Mouse (Mus musculus) layer of hippocampus, postnatal 10 days (tissue): ENCODE results near the gene Mrpl16. TPM values are rescaled to one million over a fixed set of nuclear protein-coding genes. Genes with fewer than 3 reads are reported as not detected.

Experiments
- total RNA-seq, 2 experiments: library from RNA; stranded (reverse); gene quantifications; 2 replicates each; pipeline ENCODE4 v1.2.3; 2021

The Mrpl16 gene
- total RNA-seq, 2 experiments from 2014 or later, result 45.4 to 46.7 TPM

Other genes starting within 250 kb of the Mrpl16 start
- gene Ms4a4d, start 233.6 kb upstream of the Mrpl16 start, total RNA-seq, result not detected
- gene Ms4a6d, start 165.5 kb upstream of the Mrpl16 start, total RNA-seq, result 1 to 10 TPM in 1 of 2 experiments, under 1 TPM in 1; 0.25 to 1.2 TPM
- gene Ms4a2, start 146.7 kb upstream of the Mrpl16 start, total RNA-seq, result not detected
- gene Ms4a3, start 129.5 kb upstream of the Mrpl16 start, total RNA-seq, result not detected
- gene Oosp2, start 109.8 kb upstream of the Mrpl16 start, total RNA-seq, result not detected
- not detected for gene Oosp1, start 79.2 kb upstream of the Mrpl16 start, total RNA-seq
- gene Oosp3, start 73.3 kb upstream of the Mrpl16 start, total RNA-seq, result not detected
- not detected for gene Gif, start 22.8 kb upstream of the Mrpl16 start, total RNA-seq
- gene Stx3, start 49.0 kb downstream of the Mrpl16 start, total RNA-seq, result 10 to 100 TPM; 19.1 to 23.2 TPM
- gene Olfr1417, start 68.8 kb downstream of the Mrpl16 start, total RNA-seq, result not detected
- not detected for gene Olfr1418, start 90.7 kb downstream of the Mrpl16 start, total RNA-seq
- not detected for gene Olfr1419, start 104.7 kb downstream of the Mrpl16 start, total RNA-seq
- gene Olfr1420, start 116.2 kb downstream of the Mrpl16 start, total RNA-seq, result not detected
- gene Patl1, start 142.0 kb downstream of the Mrpl16 start, total RNA-seq, result 10 to 100 TPM; 20.3 to 22.3 TPM
- gene Osbp, start 195.6 kb downstream of the Mrpl16 start, total RNA-seq, result 10 to 100 TPM; 54.2 to 56.3 TPM